Mouse (Mus musculus) cerebellum, adult 11-12 months (tissue): ENCODE measurements around the gene Psen1.

Source experiments
- DNase-seq: peaks from one replicate; pipeline ENCODE4 v3.0.0; 2022

Gene Psen1

DNA sequence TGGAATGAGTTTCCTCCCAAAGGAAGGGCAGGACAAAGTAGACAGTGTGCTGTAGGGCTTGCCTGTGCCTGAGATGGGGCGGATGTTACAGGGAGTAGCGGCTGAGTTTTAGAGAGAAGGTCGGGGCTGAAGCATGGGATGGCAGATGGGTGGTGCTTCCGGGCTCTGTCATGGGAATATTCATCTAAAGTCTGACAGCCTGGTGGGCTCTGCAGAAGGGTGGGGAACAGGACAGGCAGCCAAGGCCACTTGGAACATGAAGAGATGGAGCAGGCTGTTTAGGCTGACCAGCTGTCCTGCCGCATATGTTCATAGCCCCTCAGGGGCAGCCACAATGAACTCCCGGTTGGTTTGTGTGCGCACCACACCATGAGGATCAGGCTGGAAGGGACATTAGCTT is 93.3 kb downstream of the Psen1 start:
- DNase-seq: no peak

DNA sequence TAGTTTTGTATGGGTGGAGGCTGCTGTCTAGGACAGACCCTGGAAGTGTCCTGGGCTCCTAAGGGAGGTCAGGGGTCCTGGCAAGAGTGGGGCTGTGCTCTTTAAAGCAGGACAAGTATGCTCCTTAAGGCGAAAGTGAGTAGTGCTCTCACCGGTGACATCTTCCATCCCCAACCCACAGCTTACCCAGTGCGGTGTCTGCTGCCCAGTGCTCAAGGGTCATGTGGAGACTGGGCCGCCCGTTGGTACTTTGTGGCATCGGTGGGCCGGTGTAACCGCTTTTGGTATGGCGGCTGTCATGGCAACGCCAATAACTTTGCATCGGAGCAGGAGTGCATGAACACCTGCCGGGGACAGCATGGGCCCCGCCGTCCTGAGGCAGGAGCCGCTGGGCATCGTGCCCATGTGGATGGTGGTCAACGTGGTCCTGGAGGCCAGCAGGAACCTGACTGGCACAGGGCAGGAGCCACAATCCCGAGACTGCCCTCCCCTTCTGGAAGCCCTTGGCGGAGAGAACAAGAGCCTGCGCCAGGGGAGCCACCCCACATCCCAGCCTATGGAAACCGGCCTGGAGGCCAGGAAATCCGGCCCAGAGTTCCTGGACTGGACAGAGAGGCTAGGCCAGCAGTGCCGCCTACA is 93.8 kb downstream of the Psen1 start:
- no peak for DNase-seq

DNA sequence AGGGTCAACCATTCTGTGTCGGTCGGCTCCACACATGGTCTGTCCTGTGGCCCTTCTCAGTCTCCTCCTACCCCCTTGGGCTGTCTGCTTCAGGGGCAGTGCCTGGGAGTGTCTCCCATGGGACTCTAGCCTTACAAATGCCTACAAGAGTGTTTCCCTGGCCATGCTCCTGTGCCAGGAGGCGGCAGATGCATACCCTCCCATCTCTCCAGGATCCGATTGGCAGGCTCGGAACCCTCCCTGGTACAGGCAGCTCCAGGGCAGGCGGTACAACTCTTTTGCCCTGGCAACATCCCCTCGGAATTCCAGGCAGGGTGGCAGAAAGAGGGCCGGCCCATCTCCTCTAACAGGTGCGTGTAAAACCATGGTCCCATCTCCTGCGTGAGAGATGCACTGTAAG is 94.7 kb downstream of the Psen1 start:
- DNase-seq: no peak
